Mouse (Mus musculus): ENCODE measurements around the gene Marcks. TPM values are rescaled to one million over a fixed set of nuclear protein-coding genes. Genes with fewer than 3 reads are reported as not detected.
"Not testable (repeated sequence)": the region's sequence is repeated elsewhere in the genome, so short reads cannot be mapped to it uniquely, and the experiment has no call there.

Gene Marcks
- polyA plus RNA-seq, 1 experiment from 2014 or later: 271 TPM

GRCm38 (mm10) chr10:37096529-37096928 is 42.2 kb downstream of the Marcks start:
- Histone ChIP-seq H3K9me3 (peaks cover 2% of the 10 kb centered on the region; the same call in 1 of the 2 replicates), H3K9ac (no peak overlapping the region), H3K27me3 (no peaks in the 10 kb centered on the region), H3K36me3 (no peaks in the 10 kb centered on the region), H3K4me1 (no peaks in the 10 kb centered on the region), H3K4me3 (no peak overlapping the region), H3K27ac (no peak overlapping the region), H3K4me2 (replicated peaks) (no peak overlapping the region)
- 91% methylated on average over 3 of the region's 3 CpGs for WGBS
- ATAC-seq (ENCODE audit: insufficient number of reproducible peaks, insufficient read depth, low FRiP score, low TSS enrichment): no peak

GRCm38 (mm10) chr10:37095803-37096202 is 42.9 kb downstream of the Marcks start:
- 70% methylated on average over 6 of the region's 6 CpGs for WGBS
- no peaks in the 10 kb centered on the region for H3K27me3 ChIP-seq
- no peak overlapping the region for H3K9ac ChIP-seq
- H3K9me3 ChIP-seq: peaks cover 2% of the 10 kb centered on the region; the same call in 1 of the 2 replicates
- H3K4me2 ChIP-seq (replicated peaks): no peak overlapping the region
- H3K4me1 ChIP-seq: no peaks in the 10 kb centered on the region
- H3K27ac ChIP-seq: no peak overlapping the region
- no peak for ATAC-seq (ENCODE audit: insufficient number of reproducible peaks, insufficient read depth, low FRiP score, low TSS enrichment)
- H3K36me3 ChIP-seq: no peaks in the 10 kb centered on the region
- H3K4me3 ChIP-seq: no peak overlapping the region

- Histone ChIP-seq H3K9ac (no peak overlapping the region), H3K9me3 (no peaks in the 10 kb centered on the region), H3K4me1 (no peaks in the 10 kb centered on the region), H3K4me3 (no peak overlapping the region), H3K27ac (no peak overlapping the region), H3K4me2 (replicated peaks) (no peak overlapping the region), H3K36me3 (no peaks in the 10 kb centered on the region), H3K27me3 (no peaks in the 10 kb centered on the region)
- ATAC-seq (ENCODE audit: insufficient number of reproducible peaks, insufficient read depth, low FRiP score, low TSS enrichment): no peak
Measured at GRCm38 (mm10) chr10:37093306-37093705, 45.4 kb downstream of the Marcks start.

GRCm38 (mm10) chr10:37090411-37090810 is 48.3 kb downstream of the Marcks start:
- H3K27me3 ChIP-seq: no peaks in the 10 kb centered on the region
- H3K9me3 ChIP-seq: no peaks in the 10 kb centered on the region
- H3K36me3 ChIP-seq: no peaks in the 10 kb centered on the region
- no peak for ATAC-seq (ENCODE audit: insufficient number of reproducible peaks, insufficient read depth, low FRiP score, low TSS enrichment)
- 87% methylated on average over 3 of the region's 3 CpGs for WGBS
- H3K4me3 ChIP-seq: no peak overlapping the region
- no peak overlapping the region for H3K9ac ChIP-seq
- no peak overlapping the region for H3K27ac ChIP-seq
- H3K4me1 ChIP-seq: no peaks in the 10 kb centered on the region
- no peak overlapping the region for H3K4me2 ChIP-seq (replicated peaks)

GRCm38 (mm10) chr10:37084071-37084470 is 54.6 kb downstream of the Marcks start:
- not testable (repeated sequence) for ATAC-seq (ENCODE audit: insufficient number of reproducible peaks, insufficient read depth, low FRiP score, low TSS enrichment); H3K4me3 ChIP-seq; H3K27me3 ChIP-seq; H3K4me2 ChIP-seq (replicated peaks); H3K27ac ChIP-seq; H3K36me3 ChIP-seq; H3K9ac ChIP-seq; H3K9me3 ChIP-seq; H3K4me1 ChIP-seq
- WGBS: 87% methylated on average over 2 of the region's 2 CpGs

Other genes starting within 250 kb of the Marcks start
- gene Hdac2, start 164.4 kb downstream of the Marcks start, polyA plus RNA-seq (2016; fragmentation: Nextera tagmentation; extraction: Ambion mirVana): 378 and 395 TPM in 2 replicates